Mouse (Mus musculus): ENCODE data around the gene Foxi2. TPM values are rescaled to one million over a fixed set of nuclear protein-coding genes. Genes with fewer than 3 reads are reported as not detected.

The Foxi2 gene
- total RNA-seq, 2 experiments from 2014 or later, result not detected

Other genes with a start within 250 kb of the Foxi2 start
- gene Nps, start 151.6 kb upstream of the Foxi2 start, total RNA-seq (2021), result not detected
- gene Clrn3, start 118.3 kb downstream of the Foxi2 start, total RNA-seq (2021), result not detected
- gene Ptpre, start 127.2 kb downstream of the Foxi2 start, total RNA-seq (2021), result 10 to 100 TPM; 50.6 to 56.8 TPM